Mouse (Mus musculus) intestine, embryonic 16.5 days (tissue): Measurements from ENCODE around the gene Cby3. TPM values are rescaled to one million over a fixed set of nuclear protein-coding genes. Genes with fewer than 3 reads are reported as not detected.
"Not testable (repeated sequence)": the region's sequence is repeated elsewhere in the genome, so short reads cannot be mapped to it uniquely, and the experiment has no call there.

Experiments used
- ATAC-seq: fragments of 200-750 bp; cut with Nextera tagmentation; 2 replicates; pipeline ENCODE4 v1.8.0; 2017; ENCODE audit warnings: moderate TSS enrichment, moderate library complexity
- H3K27ac ChIP-seq: fragments of 300-500 bp; sonication (generic); 2 replicates; pipeline ENCODE4 v1.5.1; 2014; ENCODE audit warnings: mild to moderate bottlenecking, low read length
- H3K27me3 ChIP-seq: fragments of 300-500 bp; sonication (generic); replicated peaks from 2 replicates; pipeline ENCODE4 v1.6.1; 2014; ENCODE audit warnings: low read length, control low read depth, mixed read lengths; ENCODE audit not compliant: control insufficient read depth, insufficient read depth
- H3K36me3 ChIP-seq: fragments of 300-500 bp; sonication (generic); 2 replicates; pipeline ENCODE4 v1.6.1; 2014; ENCODE audit warnings: low read length, control low read depth; ENCODE audit not compliant: control insufficient read depth, insufficient read depth
- H3K4me1 ChIP-seq: fragments of 300-500 bp; sonication (generic); 2 replicates; pipeline ENCODE4 v1.6.1; 2014; ENCODE audit warnings: low read length, control low read depth, mixed read lengths; ENCODE audit not compliant: control insufficient read depth, insufficient read depth
- H3K4me2 ChIP-seq: fragments of 300-500 bp; sonication (generic); 2 replicates; pipeline ENCODE4 v1.6.1; 2014; ENCODE audit warnings: low read depth, low read length, control low read depth
- H3K4me3 ChIP-seq: fragments of 300-500 bp; sonication (generic); 2 replicates; pipeline ENCODE4 v1.5.1; 2014; ENCODE audit warnings: mild to moderate bottlenecking, low read length
- H3K9ac ChIP-seq: fragments of 300-500 bp; sonication (generic); 2 replicates; pipeline ENCODE4 v1.6.1; 2014; ENCODE audit warnings: low read depth, low read length
- H3K9me3 ChIP-seq: fragments of 300-500 bp; sonication (generic); 2 replicates; pipeline ENCODE4 v1.6.1; 2016; ENCODE audit warnings: low read length, control low read depth; ENCODE audit not compliant: control insufficient read depth
- WGBS: fragments of 180-500 bp; shearing (Covaris S2); extraction: QIAGEN DNeasy Blood & Tissue Kit; methylation state at CpG from one replicate; pipeline ENCODE4 v1.1.7; 2014; 5-methylcytosine and 5-hydroxymethylcytosine counted together
- polyA plus RNA-seq: library from polyadenylated mRNA; unstranded; fragments of >200 nt; fragmentation: Nextera tagmentation; extraction: Ambion mirVana; gene quantifications from 2 replicates; pipeline ENCODE4 v1.2.1, GENCODE M21; 2015

The Cby3 gene
- polyA plus RNA-seq, 1 experiment from 2014 or later: 0.20 TPM

GRCm38 (mm10) chr11:50355395-50355794, 1.1 kb downstream of the Cby3 start:
- Histone ChIP-seq H3K9ac (no peak overlapping the region), H3K4me2 (no peak overlapping the region), H3K9me3 (no peaks in the 10 kb centered on the region), H3K36me3 (no peaks in the 10 kb centered on the region), H3K4me1 (0 out of 2 replicates have a peak, but pooled peaks cover 4% of the 10 kb centered on the region), H3K27me3 (no peaks in the 10 kb centered on the region), H3K4me3 (no peak overlapping the region), H3K27ac (no peak overlapping the region)
- no peak for ATAC-seq
- 44% methylated on average over 1 of the region's 1 CpGs for WGBS

- Histone ChIP-seq H3K27me3 (no peaks in the 10 kb centered on the region), H3K36me3 (no peaks in the 10 kb centered on the region), H3K9ac (peak overlapping the region; percentile 68), H3K27ac (peak overlapping the region; percentile 47; the same call in 1 of the 2 replicates), H3K4me2 (peak overlapping the region; percentile 96), H3K4me1 (0 out of 2 replicates have a peak, but pooled peaks cover 4% of the 10 kb centered on the region), H3K9me3 (no peaks in the 10 kb centered on the region), H3K4me3 (peak overlapping the region; percentile 61)
- 2% methylated on average over 74 of the region's 74 CpGs for WGBS
- peak; percentile 60 for ATAC-seq
Measured at GRCm38 (mm10) chr11:50358950-50359861, 4.9 kb downstream of the Cby3 start.

- not testable (repeated sequence) for H3K4me1 ChIP-seq, H3K4me2 ChIP-seq, H3K9me3 ChIP-seq, H3K4me3 ChIP-seq, H3K27me3 ChIP-seq, ATAC-seq, H3K27ac ChIP-seq, H3K9ac ChIP-seq, H3K36me3 ChIP-seq
- WGBS: 70% methylated on average over 1 of the region's 1 CpGs
Measured at GRCm38 (mm10) chr11:50361282-50361681, 7.0 kb downstream of the Cby3 start.

- 9% methylated on average over 4 of the region's 4 CpGs for WGBS
- peaks cover 3% of the 10 kb centered on the region; the same call in 1 of the 2 replicates for H3K4me1 ChIP-seq
Measured at GRCm38 (mm10) chr11:50364548-50364947, 10.3 kb downstream of the Cby3 start.

GRCm38 (mm10) chr11:50365322-50365721, 11.1 kb downstream of the Cby3 start:
- Histone ChIP-seq H3K27ac (no peak overlapping the region), H3K9ac (no peak overlapping the region), H3K4me2 (no peak overlapping the region), H3K27me3 (no peaks in the 10 kb centered on the region), H3K4me3 (no peak overlapping the region), H3K9me3 (no peaks in the 10 kb centered on the region), H3K4me1 (peaks cover 3% of the 10 kb centered on the region; the same call in 1 of the 2 replicates), H3K36me3 (no peaks in the 10 kb centered on the region)
- ATAC-seq: no peak

More at GRCm38 (mm10) chr11:50364548-50364947, 10.3 kb downstream of the Cby3 start:
- Histone ChIP-seq H3K27me3 (no peaks in the 10 kb centered on the region), H3K27ac (no peak overlapping the region), H3K9ac (no peak overlapping the region), H3K9me3 (no peaks in the 10 kb centered on the region), H3K36me3 (no peaks in the 10 kb centered on the region), H3K4me3 (no peak overlapping the region), H3K4me2 (no peak overlapping the region)
- peak; percentile 56; the same call in 1 of the 2 replicates for ATAC-seq

GRCm38 (mm10) chr11:50367531-50367930, 13.3 kb downstream of the Cby3 start:
- Histone ChIP-seq H3K4me3 (no peak overlapping the region), H3K9ac (no peak overlapping the region), H3K9me3 (no peaks in the 10 kb centered on the region), H3K4me2 (no peak overlapping the region), H3K4me1 (peaks cover 3% of the 10 kb centered on the region; the same call in 1 of the 2 replicates), H3K27me3 (no peaks in the 10 kb centered on the region), H3K36me3 (no peaks in the 10 kb centered on the region), H3K27ac (no peak overlapping the region)
- no peak for ATAC-seq
- WGBS: 96% methylated on average over 9 of the region's 9 CpGs

GRCm38 (mm10) chr11:50369360-50369911, 15.2 kb downstream of the Cby3 start:
- WGBS: 85% methylated on average over 5 of the region's 5 CpGs
- Histone ChIP-seq H3K27me3 (no peaks in the 10 kb centered on the region), H3K27ac (no peak overlapping the region), H3K4me2 (no peak overlapping the region), H3K9ac (no peak overlapping the region), H3K4me3 (no peak overlapping the region), H3K4me1 (peaks cover 3% of the 10 kb centered on the region; the same call in 1 of the 2 replicates), H3K36me3 (no peaks in the 10 kb centered on the region), H3K9me3 (no peaks in the 10 kb centered on the region)
- ATAC-seq: no peak

- peak; percentile 39; the same call in 1 of the 2 replicates for ATAC-seq
- H3K27ac ChIP-seq: no peak overlapping the region
Measured at GRCm38 (mm10) chr11:50370969-50371368, 16.7 kb downstream of the Cby3 start.

GRCm38 (mm10) chr11:50371399-50371841, 17.2 kb downstream of the Cby3 start:
- Histone ChIP-seq H3K27ac (no peak overlapping the region), H3K4me1 (peaks cover 7% of the 10 kb centered on the region), H3K9ac (peak overlapping the region; percentile 74), H3K36me3 (no peaks in the 10 kb centered on the region), H3K27me3 (no peaks in the 10 kb centered on the region), H3K9me3 (no peaks in the 10 kb centered on the region), H3K4me2 (peak overlapping the region; percentile 74), H3K4me3 (peak overlapping the region; percentile 44)
- 2% methylated on average over 18 of the region's 18 CpGs for WGBS
- 0 out of 2 replicates have a peak, but pooled peaks have one; percentile 52 for ATAC-seq

More at GRCm38 (mm10) chr11:50370969-50371368, 16.7 kb downstream of the Cby3 start:
- no peak overlapping the region for H3K4me3 ChIP-seq
- WGBS: 65% methylated on average over 4 of the region's 4 CpGs
- H3K4me2 ChIP-seq: peak overlapping the region; percentile 74; the same call in 1 of the 2 replicates
- no peaks in the 10 kb centered on the region for H3K27me3 ChIP-seq
- H3K4me1 ChIP-seq: peaks cover 3% of the 10 kb centered on the region; the same call in 1 of the 2 replicates
- H3K9ac ChIP-seq: no peak overlapping the region
- H3K36me3 ChIP-seq: no peaks in the 10 kb centered on the region
- no peaks in the 10 kb centered on the region for H3K9me3 ChIP-seq
